Mouse (Mus musculus): ENCODE results near the gene Pank3. TPM values are rescaled to one million over a fixed set of nuclear protein-coding genes. Genes with fewer than 3 reads are reported as not detected.
A peak's percentile ranks its signal among the peaks of the same experiment; 100 is the strongest.
"Not testable (repeated sequence)": the region's sequence is repeated elsewhere in the genome, so short reads cannot be mapped to it uniquely, and the experiment has no call there.

Pank3 gene
- total RNA-seq, 2 experiments from 2014 or later: 15.1 to 16.0 TPM

DNA sequence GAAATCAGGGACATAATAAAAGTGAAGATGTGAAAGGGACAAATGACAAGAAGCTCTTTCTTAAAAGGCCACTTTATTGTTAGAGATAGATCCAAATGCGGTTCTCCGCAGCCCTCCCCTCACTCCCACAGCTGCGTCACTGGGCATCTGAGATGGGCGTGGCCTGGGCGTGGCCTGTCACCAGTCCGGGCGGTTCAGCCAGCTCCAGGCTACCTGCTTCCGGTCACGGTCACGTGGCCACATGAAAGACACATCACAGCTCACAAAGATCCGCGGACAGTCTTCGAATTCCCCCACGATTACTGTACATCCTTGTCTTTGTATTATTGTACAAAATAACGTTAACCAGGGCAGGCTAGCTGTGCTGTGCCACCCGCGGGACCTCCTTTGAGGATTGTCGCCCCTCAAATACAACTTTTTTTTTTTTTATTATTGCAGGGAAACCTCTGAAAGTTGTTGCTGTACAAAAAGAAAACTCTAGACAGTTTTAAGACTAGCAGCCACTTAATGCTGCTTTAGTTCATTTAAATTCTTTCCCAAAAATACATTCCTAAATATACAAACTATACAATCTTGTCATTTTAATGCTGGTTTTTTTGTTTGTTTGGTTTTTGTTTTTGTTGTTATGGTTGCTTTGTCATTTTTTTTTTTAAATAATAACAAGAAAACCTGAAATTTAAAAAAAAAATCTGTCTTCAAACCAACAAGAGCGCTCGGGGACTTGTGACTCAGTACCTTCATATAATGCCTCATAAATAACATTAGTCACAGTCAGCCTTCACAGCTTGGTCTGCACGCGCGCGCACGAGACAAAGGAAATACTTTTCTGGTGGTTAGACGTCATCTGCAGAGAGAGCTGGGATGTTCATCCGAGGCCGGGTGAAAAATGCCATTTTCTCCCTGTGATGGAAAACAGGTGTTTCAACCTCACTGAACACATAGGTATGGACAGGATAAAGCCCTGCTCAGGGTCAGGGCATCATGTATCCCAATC, 69.4 kb downstream of the Pank3 start:
- peak; percentile 92 for DNase-seq (ENCODE audit: low spot score)

DNA sequence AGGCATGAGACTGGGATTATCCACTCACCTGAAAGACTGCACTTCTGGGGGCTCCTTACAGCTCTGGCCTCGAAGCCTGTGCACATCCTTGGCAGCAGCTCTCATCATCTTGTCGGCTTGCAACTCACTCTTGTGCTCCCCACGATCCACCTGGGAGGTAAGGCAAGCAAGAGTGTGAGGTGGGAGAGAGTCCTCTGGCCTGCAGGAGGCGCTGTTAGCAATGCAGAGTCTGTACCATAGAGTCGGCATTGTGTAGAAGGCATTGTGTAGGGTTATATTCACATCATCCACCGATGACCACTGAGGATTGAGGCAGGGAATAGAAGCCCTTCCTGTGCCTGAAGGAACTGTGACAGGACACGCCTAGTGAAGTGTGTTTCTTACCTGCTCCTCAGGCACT, 71.0 kb downstream of the Pank3 start:
- no peak for DNase-seq (ENCODE audit: low spot score)

DNA sequence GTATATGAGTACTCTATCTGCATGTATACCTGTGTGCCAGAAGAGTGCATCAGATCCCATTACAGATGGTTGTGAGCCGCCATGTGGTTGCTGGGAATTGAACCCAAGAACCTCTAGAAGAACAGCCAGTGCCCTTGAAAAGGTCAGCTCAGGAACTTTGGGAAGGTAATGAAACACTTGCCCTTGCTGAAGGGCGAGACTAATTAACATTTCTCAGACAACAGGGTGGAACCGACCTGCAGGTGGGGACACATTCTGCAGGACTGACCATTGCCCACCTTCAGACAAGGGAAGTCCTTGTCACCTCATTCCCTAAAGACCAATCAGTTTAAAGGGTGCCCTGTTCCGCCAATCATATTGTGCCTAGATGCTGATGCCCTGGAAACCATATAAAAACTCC, 71.5 kb downstream of the Pank3 start:
- not testable (repeated sequence) for DNase-seq (ENCODE audit: low spot score)

Small RNA genes lying within 50 kb of the gene (microRNA-seq; reads per million reads assigned to microRNA genes)
- 1.0 reads per million for gene Mir103-1

Other genes with a start within 250 kb of the Pank3 start
- not detected for gene Fbll1, start 29.4 kb downstream of the Pank3 start, total RNA-seq (2021)
- gene Rars, start 65.0 kb downstream of the Pank3 start, total RNA-seq (2021): 10 to 100 TPM; 37.3 to 39.1 TPM
- gene Wwc1, start 211.0 kb downstream of the Pank3 start, total RNA-seq (2021): under 1 TPM; 0.07 to 0.25 TPM